Mouse (Mus musculus) mesoderm, embryonic 11.5 days (tissue): ENCODE measurements around the gene Gm28539.
"Not testable (repeated sequence)": the region's sequence is repeated elsewhere in the genome, so short reads cannot be mapped to it uniquely, and the experiment has no call there.

ENCODE experiments used
- DNase-seq: peaks from one replicate; pipeline ENCODE4 v3.0.0-alpha.2; 2012; ENCODE audit warnings: low read depth, low spot score

The Gm28539 gene

GRCm38 (mm10) chr16:18955070-18955469 is 118.7 kb downstream of the Gm28539 start:
- no peak for DNase-seq

- no peak for DNase-seq
Measured at GRCm38 (mm10) chr16:18963486-18963885, 127.1 kb downstream of the Gm28539 start.

- no peak for DNase-seq
Measured at GRCm38 (mm10) chr16:18969420-18970128, 133.2 kb downstream of the Gm28539 start.

GRCm38 (mm10) chr16:18970837-18971236 is 134.5 kb downstream of the Gm28539 start:
- no peak for DNase-seq

GRCm38 (mm10) chr16:18975665-18976064 is 139.3 kb downstream of the Gm28539 start:
- not testable (repeated sequence) for DNase-seq

GRCm38 (mm10) chr16:18976315-18976714 is 139.9 kb downstream of the Gm28539 start:
- DNase-seq = no peak

- DNase-seq = no peak
Measured at GRCm38 (mm10) chr16:18986381-18986780, 150.0 kb downstream of the Gm28539 start.

- DNase-seq = no peak
Measured at GRCm38 (mm10) chr16:18986860-18987259, 150.5 kb downstream of the Gm28539 start.

GRCm38 (mm10) chr16:19002610-19003389 is 166.4 kb downstream of the Gm28539 start:
- peak; percentile 13 for DNase-seq

GRCm38 (mm10) chr16:19003757-19004156 is 167.4 kb downstream of the Gm28539 start:
- DNase-seq = no peak

- no peak for DNase-seq
Measured at GRCm38 (mm10) chr16:19005298-19005697, 168.9 kb downstream of the Gm28539 start.
